In genomic region chr19:58469421-58469820, GRCm38 (mm10) we compare ENCODE assay signal across 8 mouse cellular contexts. TPM values are rescaled to one million over a fixed set of nuclear protein-coding genes. Genes with fewer than 3 reads are reported as not detected.
A peak's percentile ranks its signal among the peaks of the same experiment; 100 is the strongest.
DNase-seq lines count a peak whose midpoint lies in the region; ATAC-seq and TF ChIP-seq lines count a peak whose summit lies in the region.
"Had no signal": no experiment of that assay in that cellular context is flagged by ENCODE, and none has a peak within 500 bp of the region (broad histone marks: within the 10 kb centered on the region; RNA-seq: fewer than 3 reads in every experiment).

No protein-coding gene starts in this region.

- CTCF ChIA-PET in Patski (lab: Charles Lee) = interaction anchor here (0.6 to 2.5 kb wide), 16 partner anchors 11 to 653 kb away, joined by 3 to 10 read pairs (median 4); partner anchors contain the start of gene Gfra1

- no peak for DNase-seq in Patski (ENCODE audit: low read depth, low spot score)
- DNase-seq in cerebellum, adult 11-12 months = peak; percentile 34
- peak; percentile 88 to 96 for DNase-seq in left cerebral cortex, postnatal 14 days (ENCODE audit: low spot score in 2 of 2)
- DNase-seq in midbrain, postnatal 0 days (ENCODE audit: low spot score) = peak; percentile 91
- DNase-seq in spleen, postnatal 14 days (ENCODE audit: low spot score in 2 of 2) = peak; percentile 49 to 73

- H3K27ac ChIP-seq in hindbrain, embryonic 16.5 days (ENCODE audit: low read depth, low read length) = no peak overlapping the region
- no peak overlapping the region for H3K27ac ChIP-seq in midbrain, postnatal 0 days (ENCODE audit: low read depth, low read length)
- H3K27ac ChIP-seq: lung, embryonic 15.5 days had no signal

- H3K27me3 ChIP-seq in Patski = peaks cover 5% of the 10 kb centered on the region
- no peaks in the 10 kb centered on the region for H3K27me3 ChIP-seq in hindbrain, embryonic 16.5 days (replicated peaks; ENCODE audit: control insufficient read depth, insufficient read depth, low read length)
- no peaks in the 10 kb centered on the region for H3K27me3 ChIP-seq in midbrain, postnatal 0 days (ENCODE audit: insufficient read depth, low read length)
- H3K27me3 ChIP-seq: lung, embryonic 15.5 days had no signal

- H3K4me3 ChIP-seq in hindbrain, embryonic 16.5 days (ENCODE audit: low read length) = no peak overlapping the region
- H3K4me3 ChIP-seq in midbrain, postnatal 0 days (ENCODE audit: low read depth, low read length) = no peak overlapping the region
- H3K4me3 ChIP-seq: lung, embryonic 15.5 days had no signal

- H3K9me3 ChIP-seq in hindbrain, embryonic 16.5 days (ENCODE audit: control insufficient read depth, low read length) = no peaks in the 10 kb centered on the region
- H3K9me3 ChIP-seq in midbrain, postnatal 0 days (ENCODE audit: low read length) = no peaks in the 10 kb centered on the region
- H3K9me3 ChIP-seq: lung, embryonic 15.5 days had no signal

- no peak for ATAC-seq in Patski
- peak; percentile 76 for ATAC-seq in frontal cortex, adult (ENCODE audit: low TSS enrichment)
- peak; percentile 65 for ATAC-seq in hindbrain, embryonic 16.5 days
- ATAC-seq in midbrain, postnatal 0 days (ENCODE audit: low FRiP score) = no peak

- H3K4me2 ChIP-seq in hindbrain, embryonic 16.5 days (ENCODE audit: low read length) = peak overlapping the region; percentile 44
- no peak overlapping the region for H3K4me2 ChIP-seq in midbrain, postnatal 0 days (ENCODE audit: low read depth, low read length, poor library complexity, severe bottlenecking)
- H3K4me2 ChIP-seq: lung, embryonic 15.5 days had no signal

- no peaks in the 10 kb centered on the region for H3K4me1 ChIP-seq in hindbrain, embryonic 16.5 days (ENCODE audit: control insufficient read depth, insufficient read depth, low read depth, low read length)
- no peaks in the 10 kb centered on the region for H3K4me1 ChIP-seq in midbrain, postnatal 0 days (ENCODE audit: insufficient read depth, low read length)
- H3K4me1 ChIP-seq: lung, embryonic 15.5 days had no signal

- WGBS in hindbrain, embryonic 16.5 days = 16% methylated on average over 12 of the region's 12 CpGs
- WGBS in midbrain, postnatal 0 days = 11% methylated on average over 12 of the region's 12 CpGs

- in situ Hi-C loops in Patski (cut with MboI; ENCODE audit: low pct_unique_long_range_greater_than_20kb) = loop anchor here (5.0 to 10.0 kb wide), 5 partner anchors 475 to 815 kb away; no protein-coding TSS in a partner anchor

- H3K9ac ChIP-seq in hindbrain, embryonic 16.5 days (ENCODE audit: low read depth, low read length) = peak overlapping the region; percentile 33; the same call in 1 of the 2 replicates
- H3K9ac ChIP-seq in midbrain, postnatal 0 days (replicated peaks; ENCODE audit: low read length, poor library complexity, severe bottlenecking) = no peak overlapping the region
- H3K9ac ChIP-seq: lung, embryonic 15.5 days had no signal

- H3K36me3 ChIP-seq in hindbrain, embryonic 16.5 days (ENCODE audit: control insufficient read depth, insufficient read depth, low read length) = no peaks in the 10 kb centered on the region
- H3K36me3 ChIP-seq in midbrain, postnatal 0 days (ENCODE audit: insufficient read depth, low read length) = no peaks in the 10 kb centered on the region
- H3K36me3 ChIP-seq: lung, embryonic 15.5 days had no signal

- POLR2A ChIA-PET in Patski (lab: Charles Lee) = no interaction called here

- peak; percentile 89 for TF ChIP-seq CTCF in Patski (IDR thresholded peaks at IDR 0.05)
- peak; percentile 92 for TF ChIP-seq CTCF in midbrain, postnatal 0 days (IDR thresholded peaks at IDR 0.05)

- intact Hi-C loops in left cerebral cortex, postnatal 14 days (cut with DNase I) = loop anchor here (5.0 kb wide), 3 partner anchors 472 to 722 kb away; no protein-coding TSS in a partner anchor

RNA-seq across cellular contexts. Expression of gene Gfra1, which starts 13.7 kb away (rescaled TPM):
- 102 TPM for polyA plus RNA-seq in Patski (2021)
- polyA plus RNA-seq in hindbrain, embryonic 16.5 days (2015; fragmentation: Nextera tagmentation; extraction: Ambion mirVana) = 38.6 and 47.3 TPM in 2 replicates
- 10 to 100 TPM; 29.3 to 31.9 TPM for total RNA-seq in left cerebral cortex, postnatal 14 days (2021)
- 91.5 and 101 TPM in 2 replicates for total RNA-seq in midbrain, postnatal 0 days (2014; rRNA removed)
- 34.4 and 36.2 TPM in 2 replicates for polyA plus RNA-seq in midbrain, postnatal 0 days (2015; fragmentation: Nextera tagmentation; extraction: Ambion mirVana)

RNA-seq across cellular contexts. Expression of gene Ccdc172, which starts 42.4 kb away (rescaled TPM):
- polyA plus RNA-seq in Patski (2021) = not detected
- polyA plus RNA-seq in hindbrain, embryonic 16.5 days (2015; fragmentation: Nextera tagmentation; extraction: Ambion mirVana) = 0.24 TPM in 1 of 2 replicates, not detected in the other
- under 1 TPM in 1 of 2 experiments, not detected in 1; 0.35 TPM for total RNA-seq in left cerebral cortex, postnatal 14 days (2021)
- not detected in 2 replicates for total RNA-seq in midbrain, postnatal 0 days (2014; rRNA removed)
- polyA plus RNA-seq in midbrain, postnatal 0 days (2015; fragmentation: Nextera tagmentation; extraction: Ambion mirVana) = not detected in 2 replicates
- polyA plus RNA-seq: lung, embryonic 15.5 days had no signal

Comparison
In these comparisons a context has a peak if more than half of its experiments do, and no peak if none do; other contexts are left out.
1. ATAC-seq: peak in frontal cortex, adult (single experiment) and hindbrain, embryonic 16.5 days (single experiment); none in Patski (single experiment) and midbrain, postnatal 0 days (single experiment).